Mouse (Mus musculus) heart, embryonic 12.5 days (tissue): ENCODE data around the gene Ksr2. TPM values are rescaled to one million over a fixed set of nuclear protein-coding genes. Genes with fewer than 3 reads are reported as not detected.
A peak's percentile ranks its signal among the peaks of the same experiment; 100 is the strongest.

Experiments used
- ATAC-seq: fragments of 200-750 bp; cut with Nextera tagmentation; 2 replicates; pipeline ENCODE4 v1.8.0; 2017; ENCODE audit warnings: moderate TSS enrichment, moderate library complexity; ENCODE audit not compliant: insufficient number of reproducible peaks, low FRiP score
- H3K27ac ChIP-seq: fragments of 300-500 bp; sonication (generic); 2 replicates; pipeline ENCODE4 v1.5.1; 2016; ENCODE audit warnings: mild to moderate bottlenecking, moderate library complexity; ENCODE audit not compliant: poor library complexity, severe bottlenecking
- H3K27me3 ChIP-seq: fragments of 300-500 bp; sonication (generic); replicated peaks from 2 replicates; pipeline ENCODE4 v1.6.1; 2016; ENCODE audit warnings: mild to moderate bottlenecking, moderate library complexity
- H3K36me3 ChIP-seq: fragments of 300-500 bp; sonication (generic); 2 replicates; pipeline ENCODE4 v1.6.1; 2016; ENCODE audit warnings: mild to moderate bottlenecking, moderate library complexity
- H3K4me1 ChIP-seq: fragments of 300-500 bp; sonication (generic); replicated peaks from 2 replicates; pipeline ENCODE4 v1.6.1; 2016; ENCODE audit warnings: mild to moderate bottlenecking
- H3K4me2 ChIP-seq: fragments of 300-500 bp; sonication (generic); 2 replicates; pipeline ENCODE4 v1.6.1; 2016; ENCODE audit warnings: mild to moderate bottlenecking, moderate library complexity
- H3K4me3 ChIP-seq: fragments of 300-500 bp; sonication (generic); 2 replicates; pipeline ENCODE4 v1.5.1; 2016; ENCODE audit warnings: mild to moderate bottlenecking
- H3K9ac ChIP-seq: fragments of 300-500 bp; sonication (generic); 2 replicates; pipeline ENCODE4 v1.6.1; 2016; ENCODE audit warnings: mild to moderate bottlenecking, moderate library complexity
- H3K9me3 ChIP-seq: fragments of 300-500 bp; sonication (generic); replicated peaks from 2 replicates; pipeline ENCODE4 v1.6.1; 2016; ENCODE audit warnings: mild to moderate bottlenecking, moderate library complexity
- WGBS: fragments of 180-500 bp; shearing (Covaris S2); methylation state at CpG from one replicate; pipeline ENCODE4 v1.1.7; 2016; 5-methylcytosine and 5-hydroxymethylcytosine counted together
- polyA plus RNA-seq: library from polyadenylated mRNA; unstranded; fragments of >200 nt; fragmentation: Nextera tagmentation; extraction: Ambion mirVana; gene quantifications from 2 replicates; pipeline ENCODE4 v1.2.1, GENCODE M21; 2016

The Ksr2 gene
- polyA plus RNA-seq, 1 experiment from 2014 or later: 0.15 TPM

- 56% methylated on average over 6 of the region's 6 CpGs for WGBS
Observed at GRCm38 (mm10) chr5:117781178-117781577, 367.4 kb downstream of the Ksr2 start.

GRCm38 (mm10) chr5:117790071-117790470 is 376.3 kb downstream of the Ksr2 start:
- Histone ChIP-seq H3K36me3 (no peaks in the 10 kb centered on the region), H3K27ac (no peak overlapping the region), H3K9ac (no peak overlapping the region), H3K27me3 (no peaks in the 10 kb centered on the region), H3K4me1 (no peaks in the 10 kb centered on the region), H3K4me2 (no peak overlapping the region), H3K4me3 (no peak overlapping the region), H3K9me3 (0 out of 2 replicates have a peak, but pooled peaks cover 9% of the 10 kb centered on the region)
- 56% methylated on average over 6 of the region's 6 CpGs for WGBS
- ATAC-seq: no peak

More at GRCm38 (mm10) chr5:117781178-117781577, 367.4 kb downstream of the Ksr2 start:
- peaks cover 18% of the 10 kb centered on the region for H3K27me3 ChIP-seq
- no peak overlapping the region for H3K27ac ChIP-seq
- 0 out of 2 replicates have a peak, but pooled peaks cover 11% of the 10 kb centered on the region for H3K9me3 ChIP-seq
- no peak for ATAC-seq
- H3K4me3 ChIP-seq: no peak overlapping the region
- peaks cover 5% of the 10 kb centered on the region for H3K4me1 ChIP-seq
- H3K4me2 ChIP-seq: 0 out of 2 replicates have a peak overlapping the region, but pooled peaks have one; percentile 6
- no peak overlapping the region for H3K9ac ChIP-seq
- no peaks in the 10 kb centered on the region for H3K36me3 ChIP-seq

GRCm38 (mm10) chr5:117791875-117792274 is 378.1 kb downstream of the Ksr2 start:
- no peak for ATAC-seq
- Histone ChIP-seq H3K4me1 (no peaks in the 10 kb centered on the region), H3K4me2 (no peak overlapping the region), H3K36me3 (no peaks in the 10 kb centered on the region), H3K9me3 (0 out of 2 replicates have a peak, but pooled peaks cover 4% of the 10 kb centered on the region), H3K9ac (no peak overlapping the region), H3K4me3 (no peak overlapping the region), H3K27me3 (no peaks in the 10 kb centered on the region), H3K27ac (no peak overlapping the region)
- WGBS: 84% methylated on average over 14 of the region's 14 CpGs

- 69% methylated on average over 9 of the region's 9 CpGs for WGBS
Observed at GRCm38 (mm10) chr5:117800849-117801248, 387.0 kb downstream of the Ksr2 start.

GRCm38 (mm10) chr5:117802071-117802521 is 388.3 kb downstream of the Ksr2 start:
- no peak overlapping the region for H3K9ac ChIP-seq
- ATAC-seq: no peak
- no peak overlapping the region for H3K4me2 ChIP-seq
- H3K4me1 ChIP-seq: no peaks in the 10 kb centered on the region
- WGBS: 78% methylated on average over 11 of the region's 11 CpGs
- no peak overlapping the region for H3K27ac ChIP-seq
- H3K27me3 ChIP-seq: no peaks in the 10 kb centered on the region
- H3K36me3 ChIP-seq: no peaks in the 10 kb centered on the region
- H3K9me3 ChIP-seq: no peaks in the 10 kb centered on the region
- H3K4me3 ChIP-seq: no peak overlapping the region

More at GRCm38 (mm10) chr5:117800849-117801248, 387.0 kb downstream of the Ksr2 start:
- Histone ChIP-seq H3K4me3 (no peak overlapping the region), H3K4me1 (no peaks in the 10 kb centered on the region), H3K9ac (no peak overlapping the region), H3K27me3 (no peaks in the 10 kb centered on the region), H3K36me3 (no peaks in the 10 kb centered on the region), H3K4me2 (no peak overlapping the region), H3K9me3 (no peaks in the 10 kb centered on the region), H3K27ac (no peak overlapping the region)
- no peak for ATAC-seq

- H3K36me3 ChIP-seq: no peaks in the 10 kb centered on the region
- no peak overlapping the region for H3K27ac ChIP-seq
- no peak for ATAC-seq
- no peaks in the 10 kb centered on the region for H3K4me1 ChIP-seq
- no peak overlapping the region for H3K4me2 ChIP-seq
- no peak overlapping the region for H3K9ac ChIP-seq
- H3K9me3 ChIP-seq: no peaks in the 10 kb centered on the region
- H3K4me3 ChIP-seq: no peak overlapping the region
- WGBS: 61% methylated on average over 7 of the region's 7 CpGs
- no peaks in the 10 kb centered on the region for H3K27me3 ChIP-seq
Observed at GRCm38 (mm10) chr5:117803551-117803950, 389.8 kb downstream of the Ksr2 start.

GRCm38 (mm10) chr5:117810930-117811329 is 397.1 kb downstream of the Ksr2 start:
- H3K27ac ChIP-seq: no peak overlapping the region
- H3K9ac ChIP-seq: no peak overlapping the region
- no peaks in the 10 kb centered on the region for H3K4me1 ChIP-seq
- H3K4me2 ChIP-seq: no peak overlapping the region
- 88% methylated on average over 7 of the region's 7 CpGs for WGBS
- H3K4me3 ChIP-seq: no peak overlapping the region
- no peaks in the 10 kb centered on the region for H3K36me3 ChIP-seq
- no peaks in the 10 kb centered on the region for H3K27me3 ChIP-seq
- H3K9me3 ChIP-seq: no peaks in the 10 kb centered on the region
- ATAC-seq: no peak

- no peak overlapping the region for H3K9ac ChIP-seq
- H3K9me3 ChIP-seq: no peaks in the 10 kb centered on the region
- WGBS: 71% methylated on average over 6 of the region's 6 CpGs
- no peak overlapping the region for H3K4me2 ChIP-seq
- H3K27me3 ChIP-seq: no peaks in the 10 kb centered on the region; the same call in 1 of the 2 replicates
- no peak overlapping the region for H3K4me3 ChIP-seq
- no peaks in the 10 kb centered on the region for H3K36me3 ChIP-seq
- ATAC-seq: no peak
- H3K4me1 ChIP-seq: no peaks in the 10 kb centered on the region
- H3K27ac ChIP-seq: no peak overlapping the region
Observed at GRCm38 (mm10) chr5:117818800-117819199, 405.0 kb downstream of the Ksr2 start.

GRCm38 (mm10) chr5:117820445-117820844 is 406.6 kb downstream of the Ksr2 start:
- Histone ChIP-seq H3K4me2 (no peak overlapping the region), H3K27ac (no peak overlapping the region), H3K27me3 (no peaks in the 10 kb centered on the region; the same call in 1 of the 2 replicates), H3K9me3 (0 out of 2 replicates have a peak, but pooled peaks cover 5% of the 10 kb centered on the region), H3K4me1 (no peaks in the 10 kb centered on the region), H3K9ac (no peak overlapping the region), H3K36me3 (no peaks in the 10 kb centered on the region), H3K4me3 (no peak overlapping the region)
- ATAC-seq: no peak
- 43% methylated on average over 7 of the region's 7 CpGs for WGBS

GRCm38 (mm10) chr5:117823811-117824210 is 410.0 kb downstream of the Ksr2 start:
- H3K36me3 ChIP-seq: no peaks in the 10 kb centered on the region
- no peaks in the 10 kb centered on the region; the same call in 1 of the 2 replicates for H3K27me3 ChIP-seq
- no peak overlapping the region for H3K4me3 ChIP-seq
- no peak overlapping the region for H3K4me2 ChIP-seq
- ATAC-seq: no peak
- 88% methylated on average over 9 of the region's 9 CpGs for WGBS
- H3K4me1 ChIP-seq: no peaks in the 10 kb centered on the region
- no peak overlapping the region for H3K27ac ChIP-seq
- H3K9ac ChIP-seq: no peak overlapping the region
- 0 out of 2 replicates have a peak, but pooled peaks cover 5% of the 10 kb centered on the region for H3K9me3 ChIP-seq

GRCm38 (mm10) chr5:117824486-117824885 is 410.7 kb downstream of the Ksr2 start:
- H3K27ac ChIP-seq: no peak overlapping the region
- H3K4me3 ChIP-seq: no peak overlapping the region
- H3K36me3 ChIP-seq: no peaks in the 10 kb centered on the region
- H3K27me3 ChIP-seq: no peaks in the 10 kb centered on the region
- H3K9ac ChIP-seq: no peak overlapping the region
- H3K9me3 ChIP-seq: 0 out of 2 replicates have a peak, but pooled peaks cover 5% of the 10 kb centered on the region
- no peak for ATAC-seq
- H3K4me2 ChIP-seq: no peak overlapping the region
- H3K4me1 ChIP-seq: no peaks in the 10 kb centered on the region
- 63% methylated on average over 5 of the region's 5 CpGs for WGBS
